Mouse (Mus musculus) forebrain, embryonic 16.5 days (tissue): ENCODE data around the gene Plcd3. TPM values are rescaled to one million over a fixed set of nuclear protein-coding genes. Genes with fewer than 3 reads are reported as not detected.

ENCODE experiments used
- ATAC-seq: fragments of 200-750 bp; cut with Nextera tagmentation; 2 replicates; pipeline ENCODE4 v1.8.0; 2017; ENCODE audit warnings: mild to moderate bottlenecking, moderate library complexity
- H3K27ac ChIP-seq: fragments of 300-500 bp; sonication (generic); 2 replicates; pipeline ENCODE4 v1.5.1; 2014; ENCODE audit warnings: low read length, control low read depth
- H3K27me3 ChIP-seq: fragments of 300-500 bp; sonication (generic); replicated peaks from 2 replicates; pipeline ENCODE4 v1.6.1; 2014; ENCODE audit warnings: low read length; ENCODE audit not compliant: control insufficient read depth, insufficient read depth
- H3K36me3 ChIP-seq: fragments of 300-500 bp; sonication (generic); 2 replicates; pipeline ENCODE4 v1.6.1; 2014; ENCODE audit not compliant: control insufficient read depth, insufficient read depth
- H3K4me1 ChIP-seq: fragments of 300-500 bp; sonication (generic); replicated peaks from 2 replicates; pipeline ENCODE4 v1.6.1; 2014; ENCODE audit warnings: low read length; ENCODE audit not compliant: control insufficient read depth, insufficient read depth
- H3K4me2 ChIP-seq: fragments of 300-500 bp; sonication (generic); 2 replicates; pipeline ENCODE4 v1.6.1; 2014; ENCODE audit warnings: mild to moderate bottlenecking, low read length, control low read depth
- H3K4me3 ChIP-seq: fragments of 300-500 bp; sonication (generic); replicated peaks from 2 replicates; pipeline ENCODE4 v1.5.1; 2014; ENCODE audit warnings: mild to moderate bottlenecking, low read length, control low read depth
- H3K9ac ChIP-seq: fragments of 300-500 bp; sonication (generic); replicated peaks from 2 replicates; pipeline ENCODE4 v1.6.1; 2014; ENCODE audit warnings: low read depth, low read length, control low read depth
- H3K9me3 ChIP-seq: fragments of 300-500 bp; sonication (generic); 2 replicates; pipeline ENCODE4 v1.6.1; 2016; ENCODE audit warnings: low read length; ENCODE audit not compliant: control insufficient read depth
- WGBS: fragments of 180-500 bp; shearing (Covaris S2); extraction: QIAGEN DNeasy Blood & Tissue Kit; methylation state at CpG from one replicate; pipeline ENCODE4 v1.1.7; 2014; 5-methylcytosine and 5-hydroxymethylcytosine counted together
- polyA plus RNA-seq: library from polyadenylated mRNA; unstranded; fragments of >200 nt; fragmentation: Nextera tagmentation; extraction: Ambion mirVana; gene quantifications from 2 replicates; pipeline ENCODE4 v1.2.1, GENCODE M21; 2015

Gene Plcd3
- polyA plus RNA-seq, 1 experiment from 2014 or later = 2.5 TPM

GRCm38 (mm10) chr11:103140763-103141100, 39.3 kb upstream of the Plcd3 start:
- Histone ChIP-seq H3K36me3 (peaks cover 5% of the 10 kb centered on the region), H3K27ac (peak overlapping the region; percentile 1; the same call in 1 of the 2 replicates), H3K4me2 (no peak overlapping the region), H3K4me3 (no peak overlapping the region), H3K27me3 (no peaks in the 10 kb centered on the region), H3K9me3 (no peaks in the 10 kb centered on the region), H3K4me1 (peaks cover 14% of the 10 kb centered on the region), H3K9ac (no peak overlapping the region)
- ATAC-seq = no peak
- 58% methylated on average over 6 of the region's 6 CpGs for WGBS

GRCm38 (mm10) chr11:103139951-103140762, 38.7 kb upstream of the Plcd3 start:
- no peak for ATAC-seq
- H3K4me2 ChIP-seq = no peak overlapping the region
- H3K4me1 ChIP-seq = peaks cover 14% of the 10 kb centered on the region
- peak overlapping the region; percentile 1; the same call in 1 of the 2 replicates for H3K27ac ChIP-seq
- WGBS = 80% methylated on average over 14 of the region's 14 CpGs
- no peak overlapping the region for H3K4me3 ChIP-seq
- H3K9ac ChIP-seq = no peak overlapping the region
- H3K27me3 ChIP-seq = no peaks in the 10 kb centered on the region
- H3K36me3 ChIP-seq = peaks cover 5% of the 10 kb centered on the region
- H3K9me3 ChIP-seq = no peaks in the 10 kb centered on the region

DNA sequence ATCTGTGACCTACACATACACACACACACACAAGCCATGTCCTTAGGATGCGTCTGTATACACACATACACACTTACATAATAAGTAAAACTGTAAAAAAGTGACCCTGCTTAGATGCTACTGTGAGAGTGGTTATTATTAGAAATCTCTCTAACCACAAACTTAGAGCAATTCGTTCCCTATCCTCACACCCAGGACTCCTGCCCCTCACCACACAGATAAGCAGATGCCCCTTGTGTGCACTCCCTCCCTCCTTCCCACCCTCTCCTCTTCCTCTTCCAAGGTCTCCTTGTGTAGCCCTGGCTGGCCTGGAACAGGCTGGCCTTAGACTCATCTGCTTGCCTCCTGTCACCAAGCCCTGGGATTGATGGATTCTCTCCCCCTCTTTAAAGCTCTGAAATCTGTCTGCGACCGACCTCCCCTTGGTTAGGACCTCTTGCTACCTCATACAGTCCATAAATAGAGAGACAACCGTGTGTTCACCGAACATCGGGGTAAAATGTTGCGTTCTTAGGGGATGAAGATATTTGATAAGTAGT, 34.6 kb upstream of the Plcd3 start:
- Histone ChIP-seq H3K27ac (no peak overlapping the region), H3K27me3 (no peaks in the 10 kb centered on the region), H3K36me3 (peaks cover 5% of the 10 kb centered on the region), H3K9me3 (no peaks in the 10 kb centered on the region), H3K4me2 (no peak overlapping the region), H3K9ac (no peak overlapping the region), H3K4me3 (no peak overlapping the region), H3K4me1 (peaks cover 24% of the 10 kb centered on the region)
- ATAC-seq = no peak
- 92% methylated on average over 8 of the region's 8 CpGs for WGBS

GRCm38 (mm10) chr11:103134221-103134620, 32.8 kb upstream of the Plcd3 start:
- no peak for ATAC-seq
- H3K36me3 ChIP-seq = peaks cover 1% of the 10 kb centered on the region; the same call in 1 of the 2 replicates
- H3K27me3 ChIP-seq = no peaks in the 10 kb centered on the region
- no peak overlapping the region for H3K4me3 ChIP-seq
- peak overlapping the region; percentile 66 for H3K4me2 ChIP-seq
- WGBS = 70% methylated on average over 3 of the region's 3 CpGs
- no peak overlapping the region for H3K9ac ChIP-seq
- H3K4me1 ChIP-seq = peaks cover 32% of the 10 kb centered on the region
- H3K9me3 ChIP-seq = no peaks in the 10 kb centered on the region
- H3K27ac ChIP-seq = no peak overlapping the region

- H3K4me3 ChIP-seq = peak overlapping the region; percentile 43
- 45% methylated on average over 6 of the region's 6 CpGs for WGBS
- ATAC-seq = peak; percentile 9; the same call in 1 of the 2 replicates
Measured at GRCm38 (mm10) chr11:103133456-103134185, 32.2 kb upstream of the Plcd3 start.

GRCm38 (mm10) chr11:103132576-103133455, 31.4 kb upstream of the Plcd3 start:
- Histone ChIP-seq H3K36me3 (no peaks in the 10 kb centered on the region), H3K27me3 (no peaks in the 10 kb centered on the region), H3K9me3 (no peaks in the 10 kb centered on the region), H3K4me2 (peak overlapping the region; percentile 97), H3K27ac (peak overlapping the region; percentile 97), H3K4me1 (peaks cover 32% of the 10 kb centered on the region), H3K9ac (peak overlapping the region; percentile 98), H3K4me3 (peak overlapping the region; percentile 94)
- WGBS = under 1% methylated on average over 57 of the region's 58 CpGs
- peak; percentile 96 for ATAC-seq

More at GRCm38 (mm10) chr11:103133456-103134185, 32.2 kb upstream of the Plcd3 start:
- Histone ChIP-seq H3K4me1 (peaks cover 32% of the 10 kb centered on the region), H3K36me3 (no peaks in the 10 kb centered on the region), H3K9ac (peak overlapping the region; percentile 55), H3K27me3 (no peaks in the 10 kb centered on the region), H3K9me3 (no peaks in the 10 kb centered on the region), H3K27ac (peak overlapping the region; percentile 79), H3K4me2 (peak overlapping the region; percentile 66)

- peak; percentile 41 for ATAC-seq
- Histone ChIP-seq H3K27ac (peak within 1 kb of the TSS; percentile 97), H3K9ac (peak within 1 kb of the TSS; percentile 98), H3K4me2 (peak within 1 kb of the TSS; percentile 97), H3K9me3 (no peaks in the 10 kb centered on the region), H3K4me3 (peak within 1 kb of the TSS; percentile 94), H3K36me3 (no peaks in the 10 kb centered on the region), H3K27me3 (no peaks in the 10 kb centered on the region), H3K4me1 (peaks cover 32% of the 10 kb centered on the region)
- under 1% methylated on average over 39 of the region's 39 CpGs for WGBS
Measured at GRCm38 (mm10) chr11:103131701-103132575, 30.5 kb upstream of the Plcd3 start, which contains the start of gene Hexim2. Hexim2 (plus strand) TSS chr11:103132429.

DNA sequence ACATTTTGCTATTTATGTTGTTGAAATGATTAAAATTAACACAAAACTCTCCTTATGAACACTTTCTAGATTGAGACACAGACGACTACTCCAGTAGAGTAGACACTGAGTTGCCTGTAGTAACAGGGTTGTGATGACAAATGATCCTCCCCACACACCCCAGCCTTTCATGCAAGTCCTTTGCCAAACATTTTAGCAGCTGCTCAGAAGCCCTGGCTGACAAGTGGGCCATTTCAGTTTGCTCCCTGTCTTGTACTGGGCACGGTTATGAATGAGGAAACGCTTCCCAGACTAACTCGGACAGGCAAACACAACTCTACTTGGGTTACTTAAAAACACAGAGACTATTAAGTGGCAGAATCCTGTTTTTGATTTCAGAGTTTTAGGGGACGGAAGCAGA, 18.9 kb upstream of the Plcd3 start:
- H3K4me3 ChIP-seq = no peak overlapping the region
- no peaks in the 10 kb centered on the region for H3K9me3 ChIP-seq
- H3K9ac ChIP-seq = no peak overlapping the region
- H3K36me3 ChIP-seq = no peaks in the 10 kb centered on the region
- H3K27ac ChIP-seq = no peak overlapping the region
- H3K27me3 ChIP-seq = no peaks in the 10 kb centered on the region
- H3K4me1 ChIP-seq = peaks cover 24% of the 10 kb centered on the region
- no peak for ATAC-seq
- H3K4me2 ChIP-seq = no peak overlapping the region
- WGBS = 55% methylated on average over 5 of the region's 5 CpGs
